Mouse (Mus musculus) midbrain, embryonic 14.5 days (tissue): ENCODE data around the gene Zfp239. TPM values are rescaled to one million over a fixed set of nuclear protein-coding genes. Genes with fewer than 3 reads are reported as not detected.

Experiments
- ATAC-seq: fragments of 200-750 bp; cut with Nextera tagmentation; 2 replicates; pipeline ENCODE4 v1.8.0; 2017; ENCODE audit warnings: moderate number of reproducible peaks, moderate library complexity; ENCODE audit not compliant: low FRiP score, low TSS enrichment
- DNase-seq: peaks from one replicate; pipeline ENCODE4 v3.0.0-alpha.2; 2015
- H3K27ac ChIP-seq: fragments of 300-500 bp; sonication (generic); replicated peaks from 2 replicates; pipeline ENCODE4 v1.5.1; 2014; ENCODE audit warnings: mild to moderate bottlenecking, low read depth, low read length, moderate library complexity
- H3K27me3 ChIP-seq: fragments of 300-500 bp; sonication (generic); 2 replicates; pipeline ENCODE4 v1.6.1; 2014; ENCODE audit warnings: low read length, control low read depth, mixed read lengths; ENCODE audit not compliant: control insufficient read depth, insufficient read depth
- H3K36me3 ChIP-seq: fragments of 300-500 bp; sonication (generic); 2 replicates; pipeline ENCODE4 v1.6.1; 2014; ENCODE audit warnings: low read length, control low read depth; ENCODE audit not compliant: control insufficient read depth, insufficient read depth
- H3K4me1 ChIP-seq: fragments of 300-500 bp; sonication (generic); 2 replicates; pipeline ENCODE4 v1.6.1; 2014; ENCODE audit warnings: mild to moderate bottlenecking, antibody characterized with exemption, low read length, control low read depth; ENCODE audit not compliant: control insufficient read depth, insufficient read depth
- H3K4me2 ChIP-seq: fragments of 300-500 bp; sonication (generic); 2 replicates; pipeline ENCODE4 v1.6.1; 2014; ENCODE audit warnings: mild to moderate bottlenecking, low read length, moderate library complexity
- H3K4me3 ChIP-seq: fragments of 300-500 bp; sonication (generic); replicated peaks from 2 replicates; pipeline ENCODE4 v1.5.1; 2014; ENCODE audit warnings: low read depth, low read length
- H3K9ac ChIP-seq: fragments of 300-500 bp; sonication (generic); replicated peaks from 2 replicates; pipeline ENCODE4 v1.6.1; 2014; ENCODE audit warnings: mild to moderate bottlenecking, low read length, moderate library complexity
- H3K9me3 ChIP-seq: fragments of 300-500 bp; sonication (generic); 2 replicates; pipeline ENCODE4 v1.6.1; 2016; ENCODE audit warnings: low read length, control low read depth, mixed read lengths; ENCODE audit not compliant: control insufficient read depth
- WGBS: fragments of 180-500 bp; shearing (Covaris S2); extraction: QIAGEN DNeasy Blood & Tissue Kit; methylation state at CpG from one replicate; pipeline ENCODE4 v1.1.7; 2014; 5-methylcytosine and 5-hydroxymethylcytosine counted together
- polyA plus RNA-seq: library from polyadenylated mRNA; unstranded; fragments of >200 nt; fragmentation: Nextera tagmentation; extraction: Ambion mirVana; gene quantifications from 2 replicates; pipeline ENCODE4 v1.2.1, GENCODE M21; 2014

Zfp239 gene
- polyA plus RNA-seq, 1 experiment from 2014 or later: 13.2 TPM

GRCm38 (mm10) chr6:117881997-117882396 is 20.1 kb downstream of the Zfp239 start:
- Histone ChIP-seq H3K27me3 (no peaks in the 10 kb centered on the region), H3K27ac (no peak overlapping the region), H3K4me1 (peaks cover 8% of the 10 kb centered on the region), H3K9ac (no peak overlapping the region), H3K4me3 (no peak overlapping the region), H3K9me3 (no peaks in the 10 kb centered on the region), H3K36me3 (no peaks in the 10 kb centered on the region), H3K4me2 (no peak overlapping the region)
- whole genome bisulfite sequencing: 86% methylated on average over 7 of the region's 7 CpGs
- DNase-seq (no peak), ATAC-seq (no peak)

GRCm38 (mm10) chr6:117885943-117886342 is 24.0 kb downstream of the Zfp239 start:
- Histone ChIP-seq H3K4me2 (no peak overlapping the region), H3K4me3 (no peak overlapping the region), H3K9ac (no peak overlapping the region), H3K36me3 (no peaks in the 10 kb centered on the region), H3K27me3 (no peaks in the 10 kb centered on the region), H3K9me3 (no peaks in the 10 kb centered on the region), H3K4me1 (no peaks in the 10 kb centered on the region), H3K27ac (no peak overlapping the region)
- no peak for ATAC-seq
- 85% methylated on average over 2 of the region's 2 CpGs for WGBS
- no peak for DNase-seq

- no peak overlapping the region for H3K27ac ChIP-seq
- ATAC-seq (no peak), DNase-seq (no peak)
- H3K9ac ChIP-seq: no peak overlapping the region
- H3K27me3 ChIP-seq: no peaks in the 10 kb centered on the region
- H3K4me1 ChIP-seq: no peaks in the 10 kb centered on the region
- no peak overlapping the region for H3K4me2 ChIP-seq
- H3K9me3 ChIP-seq: no peaks in the 10 kb centered on the region
- no peaks in the 10 kb centered on the region for H3K36me3 ChIP-seq
- no peak overlapping the region for H3K4me3 ChIP-seq
- 45% methylated on average over 1 of the region's 1 CpGs for WGBS
Measured at GRCm38 (mm10) chr6:117888032-117888431, 26.1 kb downstream of the Zfp239 start.

- H3K9ac ChIP-seq: no peak overlapping the region
Measured at GRCm38 (mm10) chr6:117888642-117889096, 26.8 kb downstream of the Zfp239 start.

DNA sequence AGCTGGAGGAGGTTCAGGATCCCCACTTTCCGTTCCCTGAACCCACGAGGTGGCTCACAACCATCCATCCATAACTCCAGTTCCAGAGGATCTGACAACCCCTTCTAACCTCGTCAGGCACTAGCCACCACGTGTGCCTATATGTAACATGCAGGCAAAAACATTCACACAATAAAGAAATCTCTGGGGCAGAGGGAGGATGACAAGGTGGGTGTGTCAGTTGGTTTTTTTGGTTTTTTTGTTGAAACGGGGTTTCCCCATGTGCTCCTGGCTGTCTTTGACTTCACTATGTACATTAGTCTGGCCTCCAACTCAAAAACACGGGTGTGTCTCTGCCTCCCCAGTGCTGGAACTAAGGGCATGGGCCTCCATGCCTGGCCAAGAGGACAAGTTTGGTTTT is 28.4 kb downstream of the Zfp239 start:
- no peaks in the 10 kb centered on the region for H3K4me1 ChIP-seq
- no peaks in the 10 kb centered on the region for H3K9me3 ChIP-seq
- H3K4me3 ChIP-seq: no peak overlapping the region
- ATAC-seq: no peak
- 86% methylated on average over 6 of the region's 6 CpGs for WGBS
- H3K4me2 ChIP-seq: no peak overlapping the region
- H3K9ac ChIP-seq: no peak overlapping the region
- no peak for DNase-seq
- no peaks in the 10 kb centered on the region for H3K36me3 ChIP-seq
- no peak overlapping the region for H3K27ac ChIP-seq
- H3K27me3 ChIP-seq: no peaks in the 10 kb centered on the region

More at GRCm38 (mm10) chr6:117888642-117889096, 26.8 kb downstream of the Zfp239 start:
- H3K27me3 ChIP-seq: no peaks in the 10 kb centered on the region
- H3K36me3 ChIP-seq: no peaks in the 10 kb centered on the region
- no peak overlapping the region for H3K27ac ChIP-seq
- no peak overlapping the region for H3K4me3 ChIP-seq
- H3K4me1 ChIP-seq: no peaks in the 10 kb centered on the region
- H3K4me2 ChIP-seq: no peak overlapping the region
- no peaks in the 10 kb centered on the region for H3K9me3 ChIP-seq
- no peak for ATAC-seq
- 67% methylated on average over 2 of the region's 2 CpGs for WGBS
- DNase-seq: no peak

DNA sequence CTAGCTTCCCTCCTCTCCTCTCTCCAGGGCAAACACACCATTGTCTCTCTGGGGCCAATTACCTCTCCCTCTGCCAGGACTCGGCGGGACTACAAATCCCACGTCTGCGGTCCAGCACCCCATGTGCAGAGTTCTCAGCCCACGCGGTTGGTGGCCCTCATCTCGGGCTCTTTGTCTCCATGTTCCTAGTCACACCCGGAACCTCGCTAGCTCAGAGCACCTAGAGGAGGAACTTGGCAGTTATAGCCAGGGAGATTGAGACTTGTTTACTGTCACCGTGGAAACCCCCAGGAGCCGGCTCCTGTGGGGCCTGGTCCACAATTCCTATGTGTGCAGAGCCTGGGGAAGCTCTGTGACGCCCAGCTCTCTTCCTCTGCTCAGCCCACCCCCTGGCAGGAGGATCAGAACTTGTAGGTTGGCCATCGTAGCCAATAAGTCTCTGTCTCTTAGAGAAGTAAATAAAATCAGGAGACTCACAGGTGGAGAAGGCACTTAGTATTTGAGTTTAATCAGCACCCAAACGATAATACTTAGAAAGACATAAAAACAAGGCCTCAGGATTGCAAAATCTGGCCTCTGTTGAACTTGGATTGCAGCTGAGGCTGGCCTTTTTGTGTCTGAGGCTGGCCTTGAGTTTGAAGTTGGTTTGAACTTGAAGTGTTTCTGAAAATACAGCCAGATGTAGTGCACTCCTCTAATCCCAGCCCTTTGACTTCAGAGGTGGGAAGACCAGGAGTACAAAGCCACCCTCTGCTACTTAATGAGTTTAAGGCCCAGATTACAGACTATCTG is 29.7 kb downstream of the Zfp239 start:
- no peak overlapping the region for H3K9ac ChIP-seq
- DNase-seq (no peak), ATAC-seq (no peak)
- no peak overlapping the region for H3K4me3 ChIP-seq
- no peaks in the 10 kb centered on the region for H3K4me1 ChIP-seq
- no peaks in the 10 kb centered on the region for H3K27me3 ChIP-seq
- H3K4me2 ChIP-seq: no peak overlapping the region
- no peaks in the 10 kb centered on the region for H3K9me3 ChIP-seq
- 66% methylated on average over 14 of the region's 14 CpGs for WGBS
- no peaks in the 10 kb centered on the region for H3K36me3 ChIP-seq
- H3K27ac ChIP-seq: no peak overlapping the region

DNA sequence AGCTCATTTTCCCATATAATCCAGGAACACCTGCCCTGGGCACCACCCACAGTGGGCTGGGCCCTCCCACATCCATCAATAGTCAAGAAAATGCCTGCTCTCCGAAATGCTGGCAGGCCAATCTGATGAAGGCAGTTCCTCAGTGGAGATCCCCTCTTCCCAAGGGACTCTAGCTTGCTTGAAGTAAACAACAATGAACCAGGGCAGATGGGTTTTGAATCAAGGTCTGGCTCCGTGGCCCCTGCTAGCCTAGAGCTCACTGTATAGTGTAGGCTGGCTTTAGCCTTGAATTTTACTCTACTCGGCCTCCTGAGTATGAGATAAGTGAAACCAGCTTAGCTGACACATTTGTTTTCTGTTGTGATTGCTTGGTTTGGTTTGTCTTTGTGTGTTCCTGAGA is 30.5 kb downstream of the Zfp239 start:
- no peak for DNase-seq
- no peaks in the 10 kb centered on the region for H3K4me1 ChIP-seq
- H3K9ac ChIP-seq: no peak overlapping the region
- no peak overlapping the region for H3K27ac ChIP-seq
- H3K4me2 ChIP-seq: no peak overlapping the region
- 75% methylated on average over 3 of the region's 3 CpGs for WGBS
- H3K36me3 ChIP-seq: no peaks in the 10 kb centered on the region
- H3K4me3 ChIP-seq: no peak overlapping the region
- no peaks in the 10 kb centered on the region for H3K27me3 ChIP-seq
- H3K9me3 ChIP-seq: no peaks in the 10 kb centered on the region
- ATAC-seq: no peak

DNA sequence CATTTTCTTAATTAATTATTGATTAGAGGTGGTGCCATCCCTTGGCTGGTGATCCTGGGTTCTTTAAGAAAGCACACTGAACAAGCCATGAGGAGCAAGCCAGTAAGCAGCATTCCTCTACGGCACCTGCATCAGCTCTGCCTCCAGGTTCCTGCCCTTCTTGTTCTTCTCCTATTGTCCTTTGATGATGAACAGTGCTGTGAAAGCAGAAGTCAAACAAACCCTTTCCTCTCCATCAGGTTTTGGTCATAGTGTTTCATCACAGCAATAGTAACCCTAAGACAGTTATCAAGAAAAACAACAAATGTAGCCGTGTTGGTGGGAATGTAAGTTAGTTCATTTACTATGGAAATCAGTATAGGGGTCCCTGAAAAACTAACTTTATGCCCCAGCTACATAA is 31.5 kb downstream of the Zfp239 start:
- ATAC-seq (no peak), DNase-seq (no peak)
- Histone ChIP-seq H3K4me3 (no peak overlapping the region), H3K9me3 (no peaks in the 10 kb centered on the region), H3K27me3 (no peaks in the 10 kb centered on the region), H3K9ac (no peak overlapping the region), H3K27ac (no peak overlapping the region), H3K36me3 (no peaks in the 10 kb centered on the region), H3K4me1 (no peaks in the 10 kb centered on the region), H3K4me2 (no peak overlapping the region)
- 94% methylated on average over 2 of the region's 2 CpGs for WGBS

- H3K4me1 ChIP-seq: no peaks in the 10 kb centered on the region
- DNase-seq: no peak
- no peak overlapping the region for H3K27ac ChIP-seq
- no peaks in the 10 kb centered on the region for H3K27me3 ChIP-seq
- no peaks in the 10 kb centered on the region for H3K9me3 ChIP-seq
- H3K36me3 ChIP-seq: no peaks in the 10 kb centered on the region
- H3K4me2 ChIP-seq: no peak overlapping the region
- H3K4me3 ChIP-seq: no peak overlapping the region
- no peak for ATAC-seq
- H3K9ac ChIP-seq: no peak overlapping the region
- WGBS: 83% methylated on average over 5 of the region's 5 CpGs
Measured at GRCm38 (mm10) chr6:117897800-117898199, 35.9 kb downstream of the Zfp239 start.
